Mouse (Mus musculus) c-Kit-positive CD71-positive TER-119-positive erythroid progenitor cells, embryonic 14.5 days (primary cell): ENCODE results near the gene Dhrs4.

Experiments
- DNase-seq: peaks from one replicate; pipeline ENCODE4 v3.0.0-alpha.2; 2013; ENCODE audit warnings: low spot score

The Dhrs4 gene

DNA sequence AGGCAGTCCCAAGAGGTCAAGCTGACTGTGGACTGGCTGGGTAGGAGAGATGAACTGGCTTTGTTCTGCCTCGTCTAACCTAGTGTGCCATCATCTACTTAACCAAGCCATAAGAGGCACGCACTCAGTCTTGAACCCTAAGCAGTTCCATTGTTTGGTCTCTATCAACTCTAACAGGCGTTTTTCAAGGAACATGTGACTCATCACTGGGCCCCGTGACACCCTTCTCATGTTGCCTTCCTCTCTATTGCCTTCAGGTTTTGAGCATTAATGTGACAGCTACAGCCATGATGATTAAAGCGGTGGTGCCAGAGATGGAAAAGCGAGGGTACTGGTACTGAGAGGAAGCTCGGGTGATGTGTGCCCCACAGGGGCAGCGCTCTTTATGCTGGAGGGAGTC lies 8.3 kb downstream of the Dhrs4 start:
- DNase-seq = no peak

DNA sequence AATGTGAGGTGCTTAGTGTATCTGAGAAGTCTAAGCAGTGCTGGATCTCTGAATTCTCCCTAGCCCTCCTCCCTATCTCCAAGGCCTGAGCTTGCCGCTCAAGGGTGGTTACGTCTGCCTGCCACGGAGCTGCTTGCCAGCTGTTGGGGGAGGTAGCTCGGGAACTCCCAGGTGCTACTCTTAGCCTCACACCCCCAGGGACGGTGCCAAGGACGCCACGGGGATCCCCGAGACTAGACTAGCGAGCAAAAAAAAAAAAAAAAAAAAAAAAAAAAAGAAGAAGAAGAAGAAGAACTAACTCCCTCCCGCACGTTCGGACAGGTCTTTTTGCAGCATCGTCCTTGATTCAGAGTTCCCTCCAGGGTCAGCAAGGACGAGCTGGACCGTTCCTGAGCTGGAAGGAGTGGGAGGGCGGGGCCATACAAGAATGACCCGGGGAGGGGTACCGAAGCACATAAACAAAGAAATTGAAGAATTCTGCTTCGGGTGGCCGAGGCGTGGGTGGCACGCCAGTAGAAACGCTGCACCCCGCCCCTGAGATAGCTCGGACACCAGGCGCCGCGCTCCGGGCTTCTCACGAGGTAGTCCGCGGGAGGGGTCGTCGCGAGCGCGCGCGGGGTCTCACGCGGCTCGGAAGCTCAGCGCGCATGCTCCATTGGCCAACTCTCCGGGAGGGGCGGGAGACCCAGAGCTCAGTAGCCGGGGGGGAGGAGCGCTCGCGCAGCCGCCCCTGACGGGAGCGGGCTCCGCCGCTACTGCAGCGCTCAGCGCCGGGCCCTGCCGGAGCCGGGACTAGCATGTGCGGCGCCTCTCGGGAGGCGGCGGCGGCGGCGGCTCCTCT lies 12.0 kb downstream of the Dhrs4 start, which contains the start of gene Carmil3:
TSS of gene Carmil3 (plus strand) at position 291 of the 841 bp plus-strand sequence.
- no peak for DNase-seq

DNA sequence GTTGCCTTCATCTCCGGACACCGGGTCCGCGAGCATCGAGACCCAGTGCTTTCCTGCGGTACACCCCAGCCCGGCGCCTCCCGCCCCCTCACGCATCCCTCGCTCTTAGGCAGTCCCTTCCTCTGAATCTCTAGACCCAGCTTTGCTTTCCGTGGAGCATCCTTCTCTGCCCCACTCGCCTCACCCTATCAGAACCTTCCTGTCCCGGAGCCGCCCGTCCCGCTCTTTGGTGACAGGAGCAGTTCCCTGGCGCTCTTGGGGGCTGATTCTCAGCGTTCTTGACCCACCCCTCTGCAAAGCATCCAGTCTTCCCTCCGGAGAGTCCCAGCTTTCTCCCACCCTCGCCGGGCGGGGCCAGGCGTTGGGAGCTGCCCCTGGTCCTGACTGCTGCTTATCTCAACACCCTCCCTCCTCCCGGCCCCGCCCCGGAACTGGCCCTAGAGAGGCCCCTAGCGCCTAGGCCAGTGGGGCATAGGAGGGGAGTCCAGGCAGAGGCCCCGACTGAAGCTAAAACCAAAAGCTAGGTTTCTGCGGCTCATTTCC lies 12.8 kb downstream of the Dhrs4 start:
- DNase-seq = peak; percentile 71

DNA sequence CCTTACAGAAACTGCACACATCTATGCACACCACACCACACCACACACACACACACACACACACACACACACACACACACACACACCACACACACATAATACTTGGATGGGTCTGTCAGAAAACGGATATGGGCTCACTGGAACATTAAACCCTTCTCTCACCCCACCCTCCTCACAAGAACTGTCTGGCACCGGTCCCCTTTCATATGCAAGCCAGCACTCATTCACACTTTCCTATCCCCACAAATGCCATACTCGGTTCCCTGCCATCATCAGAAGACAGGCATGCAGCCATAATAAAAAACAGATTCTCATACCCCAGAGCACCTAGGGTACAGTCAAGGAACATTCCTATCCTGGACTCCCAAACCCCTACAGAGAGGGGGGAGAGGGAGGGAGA lies 13.5 kb downstream of the Dhrs4 start:
- no peak for DNase-seq

DNA sequence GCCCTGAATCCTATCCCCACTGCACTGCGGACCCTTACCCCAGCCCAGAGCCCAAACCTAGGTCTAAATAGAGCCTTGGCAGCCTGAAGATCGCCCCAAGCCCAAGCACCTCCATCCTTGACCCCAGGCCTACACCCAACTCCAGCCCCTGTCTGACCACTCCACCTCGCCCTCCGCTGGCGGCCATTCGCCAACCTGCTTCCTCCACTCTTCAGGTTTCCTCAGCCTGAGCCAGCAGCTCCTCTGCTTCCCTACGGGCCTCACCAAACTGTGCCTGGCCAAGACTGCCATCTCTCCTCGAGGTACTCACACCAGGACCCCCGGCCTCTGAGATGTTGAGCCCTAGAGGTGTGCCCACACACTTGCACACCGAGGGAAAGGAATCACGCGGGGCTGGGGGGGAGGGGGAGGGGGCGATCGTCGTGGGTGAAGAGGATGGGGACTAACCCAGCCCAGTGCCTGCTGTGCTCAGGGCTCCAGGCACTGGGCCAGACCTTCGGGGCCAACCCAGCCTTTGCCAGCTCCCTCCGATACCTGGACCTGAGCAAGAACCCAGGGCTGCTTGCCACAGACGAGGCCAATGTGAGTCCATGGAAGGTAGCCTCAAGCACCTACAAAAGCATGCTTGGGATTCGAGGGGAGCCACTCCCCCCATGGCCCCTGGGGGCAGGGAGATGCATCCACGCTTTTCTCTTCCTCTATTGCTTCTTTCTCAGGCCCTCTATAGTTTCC lies 17.1 kb downstream of the Dhrs4 start:
- no peak for DNase-seq

DNA sequence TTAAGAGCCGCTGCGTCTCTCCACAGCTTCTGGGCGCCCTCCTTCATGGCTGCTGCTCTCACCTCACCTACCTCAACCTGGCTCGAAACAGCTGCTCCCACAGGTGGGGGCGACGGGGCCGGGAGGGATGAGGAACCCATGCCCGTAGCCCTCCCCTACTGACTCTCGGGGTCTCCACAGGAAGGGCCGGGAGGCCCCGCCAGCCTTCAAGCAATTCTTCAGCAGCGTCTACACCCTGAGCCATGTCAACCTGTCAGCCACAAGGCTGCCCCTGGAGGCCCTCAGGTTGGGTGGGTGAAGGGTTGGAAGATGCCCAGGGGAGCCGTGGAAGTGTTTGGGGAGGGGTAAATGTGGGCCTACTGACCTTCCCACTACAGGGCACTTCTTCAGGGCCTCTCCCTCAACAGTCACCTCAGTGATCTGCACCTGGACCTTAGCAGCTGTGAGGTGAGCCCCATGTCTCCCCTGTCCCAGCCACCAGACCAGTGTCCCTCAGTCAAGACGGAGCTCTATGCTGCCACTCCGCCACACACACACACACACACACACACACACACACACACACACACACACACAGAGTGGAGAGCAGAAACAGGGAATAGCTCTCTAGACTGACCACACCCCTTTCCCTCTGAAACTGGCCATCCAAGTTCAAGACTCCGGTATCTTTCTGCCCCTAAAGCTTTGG lies 18.3 kb downstream of the Dhrs4 start:
- DNase-seq = no peak

DNA sequence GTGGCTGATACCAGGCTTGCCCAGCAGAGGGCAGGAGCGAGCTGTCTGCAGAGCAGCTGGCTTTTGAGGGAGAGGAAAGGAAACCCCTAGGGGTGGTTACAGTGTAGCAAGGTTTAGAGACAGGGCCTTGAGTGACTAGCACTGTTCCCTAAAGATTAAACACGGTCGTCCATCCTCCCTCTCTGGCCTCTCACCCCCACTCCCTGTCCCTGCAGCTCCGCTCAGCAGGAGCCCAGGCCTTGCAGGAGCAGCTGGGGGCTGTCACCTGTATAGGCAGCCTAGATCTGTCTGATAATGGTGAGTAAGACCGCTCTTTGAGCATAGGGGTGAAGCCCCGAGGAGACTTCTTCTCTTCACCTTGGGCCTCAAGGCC lies 18.9 kb downstream of the Dhrs4 start:
- peak; percentile 76 for DNase-seq

DNA sequence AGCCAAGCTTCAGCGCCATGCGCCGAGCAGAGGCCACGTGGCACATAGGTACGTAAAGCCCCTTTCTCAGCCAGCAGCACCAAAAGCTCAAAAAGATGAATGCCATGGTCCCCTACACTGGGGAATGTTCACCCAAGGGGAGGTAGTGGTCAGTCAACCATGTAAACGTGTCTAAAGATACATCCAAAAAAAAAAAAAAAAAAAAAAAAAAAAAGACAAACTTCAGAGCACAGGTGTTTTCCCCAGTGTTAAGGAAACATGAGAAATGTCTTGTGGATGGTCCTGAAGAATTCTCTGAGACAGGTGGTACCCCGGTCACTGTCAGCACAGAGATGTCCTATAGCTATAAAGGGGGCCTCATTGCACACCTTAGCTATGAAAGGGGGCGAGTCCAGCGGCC lies 27.1 kb downstream of the Dhrs4 start:
- DNase-seq = no peak

DNA sequence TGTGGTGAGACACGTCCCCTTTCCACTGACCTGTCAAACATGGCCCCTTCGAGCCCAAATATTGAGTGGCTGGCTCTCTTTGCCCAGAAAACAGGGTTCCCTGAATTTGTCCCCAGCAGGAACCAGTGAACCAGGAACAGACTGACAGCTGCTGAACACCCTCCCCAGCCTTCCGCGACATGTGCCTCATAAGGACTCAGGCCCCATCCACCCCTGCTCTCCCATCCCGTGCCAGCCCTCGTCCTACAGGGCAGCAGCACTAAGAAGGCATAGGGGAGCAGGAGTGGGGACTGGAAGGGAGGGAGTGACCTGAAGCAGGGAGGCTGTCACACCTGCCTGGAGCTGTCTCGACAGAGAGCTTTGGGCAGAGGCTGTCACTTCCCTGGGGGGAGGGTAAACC lies 29.2 kb downstream of the Dhrs4 start:
- no peak for DNase-seq

DNA sequence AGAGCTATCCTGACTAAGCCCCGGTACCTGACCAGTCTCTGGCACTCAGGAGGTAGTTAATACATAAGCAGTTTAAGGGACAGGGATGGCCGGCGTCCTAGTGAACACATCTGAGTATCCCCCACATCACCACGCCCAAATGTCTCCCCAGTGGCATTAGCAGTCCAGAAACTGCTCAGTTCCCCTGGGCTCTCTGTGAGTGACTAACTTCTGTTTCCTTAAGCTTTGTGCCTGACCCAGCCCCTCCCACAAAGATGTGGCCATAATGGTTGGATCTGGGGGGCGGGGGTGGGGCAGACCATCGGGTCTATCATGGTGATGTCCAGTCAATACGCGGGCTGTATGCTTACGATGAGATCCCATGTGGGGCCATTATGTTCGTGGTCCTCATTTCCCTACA lies 31.0 kb downstream of the Dhrs4 start:
- DNase-seq = no peak

DNA sequence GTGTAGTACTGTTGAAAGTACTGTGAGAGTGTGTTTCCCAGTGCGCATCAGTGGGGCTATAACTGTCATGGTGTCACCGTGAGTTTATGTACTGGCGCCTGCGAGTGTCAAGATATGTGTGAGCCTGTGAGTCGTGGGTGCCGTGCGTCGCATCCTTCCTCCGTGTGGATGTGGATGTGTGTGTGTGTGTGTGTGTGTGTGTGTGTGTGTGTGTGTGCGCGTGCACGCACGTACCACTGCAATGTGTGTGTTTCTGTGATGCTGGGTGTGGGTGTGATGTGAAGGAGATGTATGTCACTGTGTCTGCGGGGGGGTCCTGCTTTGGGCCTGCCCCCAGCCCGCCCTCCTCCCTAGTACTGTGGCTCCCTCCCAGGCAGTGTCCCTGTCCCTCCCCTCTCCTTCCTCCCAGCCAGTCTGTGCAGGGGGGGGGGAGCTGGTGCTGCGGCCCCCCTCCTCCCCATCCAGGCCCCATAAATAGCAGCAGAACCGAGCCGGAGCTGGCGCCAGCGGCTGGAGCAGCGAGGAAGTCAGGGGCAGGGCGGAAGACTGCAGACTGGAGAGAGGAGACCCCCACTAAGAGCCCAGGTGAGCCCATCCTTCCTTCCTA lies 31.7 kb downstream of the Dhrs4 start, which contains the start of gene Cpne6:
TSS of gene Cpne6 (plus strand) at position 321 of the 607 bp plus-strand sequence.
- DNase-seq = no peak

DNA sequence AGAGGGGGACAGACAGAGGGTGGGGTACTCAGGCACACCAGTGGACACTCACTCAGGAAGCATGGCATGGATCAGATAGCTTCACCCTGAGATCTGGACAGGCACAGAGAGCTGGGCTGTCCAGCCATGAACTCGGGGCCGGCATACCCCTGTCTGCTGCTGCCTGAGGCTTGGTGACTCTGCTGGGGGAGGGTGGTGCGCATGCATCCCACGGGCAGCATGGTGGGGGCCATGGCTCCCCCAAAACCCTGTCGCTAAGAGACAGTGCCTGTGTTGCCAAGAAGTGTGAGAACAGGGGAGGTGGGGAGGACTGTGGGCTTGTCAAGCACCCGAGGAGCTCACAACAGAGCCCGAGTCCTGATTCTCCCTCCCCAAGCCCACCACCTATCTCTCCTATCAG lies 32.5 kb downstream of the Dhrs4 start:
- DNase-seq = no peak

DNA sequence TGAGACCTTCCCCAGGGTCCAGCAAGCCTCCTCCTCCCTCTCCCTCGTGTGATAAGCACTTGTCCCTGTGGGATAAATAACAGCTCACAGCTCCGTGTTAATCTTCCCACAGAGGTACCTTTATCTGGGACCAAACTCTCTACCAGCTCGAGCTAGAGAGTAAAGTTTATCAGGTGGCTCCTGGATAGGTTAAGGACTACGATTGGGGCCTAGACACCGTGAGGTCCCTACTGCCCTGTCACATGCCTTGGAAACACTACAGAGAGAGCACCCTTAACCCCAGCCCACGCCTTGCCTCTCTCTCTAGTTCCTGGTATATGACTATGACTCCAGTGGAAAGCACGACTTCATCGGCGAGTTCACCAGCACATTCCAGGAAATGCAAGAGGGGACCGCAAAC lies 35.4 kb downstream of the Dhrs4 start:
- DNase-seq = no peak

DNA sequence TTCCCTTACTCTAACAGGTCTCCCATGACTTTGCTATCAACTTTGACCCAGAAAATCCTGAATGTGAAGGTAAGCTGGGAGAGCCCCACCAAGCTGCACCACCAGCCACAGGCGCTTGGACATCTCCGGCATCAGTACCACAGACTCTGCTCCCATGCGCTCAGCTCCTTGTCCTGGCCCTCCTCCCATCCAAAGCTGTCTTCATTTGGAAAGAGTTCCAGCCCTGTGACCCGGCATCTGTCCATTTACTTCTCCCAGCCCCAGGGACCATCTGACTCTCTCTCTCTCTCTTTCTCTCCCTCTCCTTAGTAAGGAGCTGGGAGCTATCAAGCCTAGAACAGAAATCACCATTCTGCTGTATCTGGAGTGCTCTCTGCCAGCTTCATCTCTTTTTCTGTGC lies 37.3 kb downstream of the Dhrs4 start:
- DNase-seq = no peak

DNA sequence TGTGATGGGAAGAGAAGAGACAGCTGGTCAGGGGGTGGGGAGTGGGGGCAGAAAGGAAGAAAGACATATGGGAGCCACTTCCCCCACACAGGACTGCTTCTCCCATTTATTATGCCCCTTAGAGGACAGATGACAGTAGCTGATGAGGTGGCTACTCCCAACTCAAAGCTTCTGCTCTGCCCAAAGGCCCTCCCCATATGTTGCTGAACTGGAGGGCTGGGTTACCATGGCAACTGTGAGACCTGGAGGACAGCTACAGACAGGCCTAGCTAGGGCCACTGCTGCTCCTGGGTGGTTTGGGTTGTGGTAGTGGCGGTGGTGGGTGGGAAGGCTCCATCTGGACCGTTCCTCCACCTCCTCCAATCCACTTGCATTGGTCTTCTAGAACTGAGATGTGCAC lies 40.3 kb downstream of the Dhrs4 start:
- no peak for DNase-seq

DNA sequence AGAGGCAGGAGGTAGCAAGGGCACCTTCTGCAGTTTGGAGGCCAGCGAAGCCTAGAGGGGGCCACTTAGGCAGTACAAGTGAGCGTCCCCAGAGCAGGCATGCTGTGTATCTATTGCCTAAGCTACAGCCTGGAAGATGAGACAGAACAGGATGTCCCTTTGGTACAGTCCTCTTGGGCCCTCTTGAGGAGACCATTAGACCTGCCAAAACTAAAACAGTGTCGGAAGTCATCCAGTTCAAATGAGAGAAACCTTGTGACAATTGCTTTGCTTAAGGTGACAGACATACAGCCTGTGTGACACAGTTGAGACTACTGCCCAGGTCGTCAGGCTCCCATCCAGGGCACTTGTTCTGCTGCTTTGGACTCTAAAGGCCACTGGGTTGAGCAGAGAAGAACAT lies 41.0 kb downstream of the Dhrs4 start:
- no peak for DNase-seq

DNA sequence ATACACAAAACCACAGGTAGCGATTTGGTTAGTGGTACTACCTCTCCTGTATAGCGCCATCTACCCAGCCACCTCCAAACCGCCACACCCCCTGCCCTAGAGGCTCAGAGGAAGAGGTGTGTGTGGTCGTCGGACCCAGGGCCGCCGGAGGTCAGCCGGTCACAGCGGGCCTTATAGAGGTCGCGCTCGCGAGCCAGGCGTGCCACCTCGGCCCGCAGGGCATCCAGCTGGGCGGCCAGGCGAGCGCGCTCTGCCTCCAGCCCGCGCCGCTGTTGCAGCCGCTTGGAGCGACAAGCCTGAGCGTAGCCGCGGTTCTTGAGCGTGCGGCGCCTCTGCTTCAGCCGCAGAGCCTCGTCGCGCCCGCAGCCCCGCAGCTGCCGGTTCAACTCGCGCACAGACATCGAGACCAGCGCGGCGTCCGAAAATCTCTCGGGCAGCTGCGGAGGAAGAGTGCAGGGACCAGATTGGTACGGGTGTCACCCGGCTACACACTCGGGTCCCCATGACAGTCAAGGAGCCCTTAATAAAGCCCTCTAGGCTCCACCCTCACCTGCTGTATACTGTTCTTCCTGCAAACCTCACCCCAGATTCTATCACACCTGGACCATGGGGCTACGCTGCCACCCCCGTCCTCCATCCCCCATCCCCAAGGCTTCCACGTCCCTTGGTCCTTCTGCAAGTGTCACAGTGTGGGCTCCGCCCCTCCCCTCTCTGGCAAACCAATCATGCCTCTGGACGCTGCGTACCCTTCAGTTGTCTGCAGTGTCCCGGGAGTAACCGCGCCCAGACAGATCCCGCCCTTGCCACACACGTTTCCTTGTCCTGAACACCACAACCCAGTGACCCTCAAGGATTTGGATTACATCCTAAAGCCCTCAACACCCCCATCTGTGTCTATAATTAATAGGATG lies 42.1 kb downstream of the Dhrs4 start:
- no peak for DNase-seq

DNA sequence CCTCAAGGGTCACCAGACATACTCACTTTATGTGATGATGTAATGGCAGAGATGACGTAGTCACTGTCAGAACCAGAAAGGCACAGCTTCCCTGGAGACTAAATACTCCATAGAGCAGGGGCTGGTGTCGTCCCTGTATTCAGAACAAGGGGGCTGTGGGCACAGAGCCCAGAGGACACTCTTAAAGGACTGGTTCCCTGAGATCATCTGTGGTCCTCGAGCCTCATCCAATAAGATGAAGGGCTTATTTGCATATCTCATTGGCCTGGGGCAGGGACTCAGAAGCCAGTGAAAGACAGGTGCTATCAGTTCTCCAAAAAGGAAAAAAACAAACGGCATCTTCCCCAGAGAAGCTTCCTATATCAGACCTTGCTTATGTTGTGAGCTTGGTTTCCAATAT lies 45.5 kb downstream of the Dhrs4 start:
- DNase-seq = no peak

DNA sequence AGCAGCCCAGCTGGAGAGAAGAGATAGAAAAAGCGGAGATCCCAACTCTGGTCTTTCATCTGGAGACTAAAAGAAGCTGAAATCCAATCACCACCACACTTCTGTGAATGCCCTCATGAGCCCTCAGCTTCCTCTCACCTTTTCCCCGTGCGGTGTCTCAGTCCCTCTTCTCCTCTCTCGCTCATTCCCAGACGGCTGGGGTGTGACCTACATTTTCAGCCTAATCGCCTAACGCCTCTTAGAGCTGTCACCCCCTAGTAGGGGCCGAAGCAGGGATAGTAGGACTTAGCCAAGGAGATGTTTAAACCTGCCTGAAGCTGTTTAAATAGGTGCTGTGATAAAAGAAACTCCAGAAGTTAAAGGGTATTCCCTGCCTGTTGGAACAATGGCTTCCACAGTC lies 46.2 kb downstream of the Dhrs4 start, which contains the start of gene Nrl:
TSS of gene Nrl (minus strand) at position 197 of the 400 bp plus-strand sequence.
- no peak for DNase-seq

DNA sequence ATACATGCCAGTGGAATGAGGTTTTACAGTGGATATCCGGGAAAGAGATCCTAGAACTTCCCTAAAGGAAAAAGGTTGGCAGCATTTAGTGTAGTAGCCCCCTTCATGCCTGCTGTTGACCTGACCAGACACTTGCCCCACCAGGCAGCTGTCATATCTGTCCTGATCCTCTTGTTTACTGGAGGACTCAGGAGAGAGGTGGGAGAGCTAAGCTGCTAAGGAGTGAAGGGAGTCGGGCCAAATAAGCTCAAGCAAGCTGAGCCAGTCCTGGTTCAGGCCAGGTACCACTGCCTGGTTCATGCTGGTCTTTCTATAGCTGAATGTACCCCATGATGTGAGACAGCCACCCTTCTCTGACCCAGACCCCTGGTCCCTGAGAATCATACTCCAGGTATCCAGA lies 48.1 kb downstream of the Dhrs4 start:
- no peak for DNase-seq

DNA sequence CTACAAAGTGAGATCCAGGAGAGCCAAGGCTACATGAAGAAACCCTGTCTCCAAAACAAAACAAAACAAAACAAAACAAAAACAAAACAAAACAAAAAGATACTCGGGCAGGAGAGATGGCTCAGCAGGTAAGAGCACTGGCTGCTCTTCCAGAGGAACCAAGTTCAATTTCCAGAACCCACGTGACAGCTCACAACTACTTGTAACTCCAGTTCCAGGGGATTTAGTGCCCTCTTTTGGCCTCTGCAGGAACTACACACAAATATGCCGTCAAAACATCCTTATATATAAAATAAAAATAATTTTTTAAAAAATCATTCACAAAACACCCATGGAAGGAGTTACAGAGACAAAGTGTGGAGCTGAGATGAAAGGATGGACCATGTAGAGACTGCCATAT lies 49.4 kb downstream of the Dhrs4 start:
- peak; percentile 58 for DNase-seq
